Mouse (Mus musculus) thymus, adult 2 months (tissue): ENCODE measurements around the gene Tmem25.

ENCODE experiments used
- CTCF ChIP-seq: fragments of 200-500 bp; IDR thresholded peaks from 2 replicates; pipeline ENCODE4 v1.5.1; 2012; ENCODE audit warnings: mild to moderate bottlenecking, control low read depth, low read length, moderate library complexity, borderline replicate concordance; ENCODE audit not compliant: control insufficient read depth, poor library complexity, insufficient read depth; ENCODE audit errors: extremely low read depth
- POLR2A ChIP-seq: fragments of 200-500 bp; IDR thresholded peaks from 2 replicates; pipeline ENCODE4 v1.6.1; 2012; ENCODE audit warnings: mild to moderate bottlenecking, low read length, control low read depth, moderate library complexity; ENCODE audit not compliant: control insufficient read depth, poor library complexity, insufficient read depth; ENCODE audit errors: extremely low read depth

GRCm38 (mm10) chr9:44772392-44772749, 26.7 kb downstream of the Tmem25 start:
- TF ChIP-seq POLR2A (no peak), CTCF (no peak)
